In the genomic region with DNA sequence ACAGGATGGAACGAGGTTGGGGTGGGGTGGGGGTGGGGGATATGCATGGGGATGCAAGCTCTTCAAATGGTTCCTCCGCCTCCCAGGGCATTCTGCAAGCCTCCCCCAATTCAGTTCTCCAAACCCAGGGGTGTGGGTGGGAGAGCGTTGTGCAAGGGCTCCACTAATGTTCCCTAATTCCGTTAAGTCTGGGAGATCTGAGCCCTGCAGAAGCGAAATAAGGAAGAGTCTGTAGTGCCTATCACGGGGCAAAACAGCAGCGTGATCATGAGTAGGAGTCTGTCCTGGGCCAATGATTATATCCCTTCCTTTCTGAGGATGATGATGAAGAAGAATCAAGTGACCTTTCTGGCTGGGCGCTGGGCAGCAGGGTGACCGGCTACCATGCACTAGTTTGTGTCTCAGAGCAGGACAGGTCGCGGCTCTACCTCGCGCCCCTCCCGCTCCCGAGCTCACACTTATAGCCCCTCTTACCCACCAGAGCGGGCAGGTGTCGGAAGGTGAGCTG, we compare ENCODE assay signal across 8 mouse cellular contexts. TPM values are rescaled to one million over a fixed set of nuclear protein-coding genes. Genes with fewer than 3 reads are reported as not detected.
A peak's percentile ranks its signal among the peaks of the same experiment; 100 is the strongest.
DNase-seq lines count a peak whose midpoint lies in the region; ATAC-seq and TF ChIP-seq lines count a peak whose summit lies in the region.

No protein-coding gene starts in this region.

- no peak for TF ChIP-seq CTCF in forebrain, postnatal 0 days (IDR thresholded peaks at IDR 0.05; ENCODE audit: low read depth)
- TF ChIP-seq CTCF in intestine, postnatal 0 days (IDR thresholded peaks at IDR 0.05; ENCODE audit: low read depth), result no peak

- peak overlapping the region; percentile 98 for H3K4me2 ChIP-seq in forebrain, postnatal 0 days (ENCODE audit: low read depth)
- peak overlapping the region; percentile 99 for H3K4me2 ChIP-seq in intestine, postnatal 0 days (replicated peaks; ENCODE audit: low read depth)

- H3K9me3 ChIP-seq in forebrain, postnatal 0 days (ENCODE audit: low read length), result no peaks in the 10 kb centered on the region
- no peaks in the 10 kb centered on the region for H3K9me3 ChIP-seq in intestine, postnatal 0 days (ENCODE audit: control insufficient read depth)

- ATAC-seq in activated CD4-positive, CD25-positive, alpha-beta regulatory T cell, adult 4 months, result peak; percentile 15
- ATAC-seq in forebrain, postnatal 0 days, result peak; percentile 19
- ATAC-seq in intestine, postnatal 0 days, result peak; percentile 37
- peak; percentile 74 for ATAC-seq in megakaryocyte, adult 5-6 weeks (ENCODE audit: poor library complexity, severe bottlenecking)

- H3K4me1 ChIP-seq in forebrain, postnatal 0 days (ENCODE audit: insufficient read depth), result 0 out of 2 replicates have a peak, but pooled peaks cover 3% of the 10 kb centered on the region
- no peaks in the 10 kb centered on the region for H3K4me1 ChIP-seq in intestine, postnatal 0 days (replicated peaks; ENCODE audit: control insufficient read depth, insufficient read depth, low read length)

- peak overlapping the region; percentile 63 for H3K4me3 ChIP-seq in forebrain, postnatal 0 days (ENCODE audit: low read depth, low read length)
- H3K4me3 ChIP-seq in intestine, postnatal 0 days (ENCODE audit: low read depth, low read length), result peak overlapping the region; percentile 80

- H3K27me3 ChIP-seq in forebrain, postnatal 0 days (ENCODE audit: insufficient read depth, low read length), result no peaks in the 10 kb centered on the region
- no peaks in the 10 kb centered on the region for H3K27me3 ChIP-seq in intestine, postnatal 0 days (replicated peaks; ENCODE audit: control insufficient read depth, insufficient read depth, low read length)

- H3K27ac ChIP-seq in forebrain, postnatal 0 days (ENCODE audit: low read depth, low read length), result peak overlapping the region; percentile 35
- H3K27ac ChIP-seq in intestine, postnatal 0 days (ENCODE audit: low read depth, low read length), result peak overlapping the region; percentile 80

- under 1% methylated on average over 17 of the region's 17 CpGs for WGBS in forebrain, postnatal 0 days
- under 1% methylated on average over 17 of the region's 17 CpGs for WGBS in intestine, postnatal 0 days

- H3K9ac ChIP-seq in forebrain, postnatal 0 days, result peak overlapping the region; percentile 52
- H3K9ac ChIP-seq in intestine, postnatal 0 days (ENCODE audit: low read depth, low read length), result peak overlapping the region; percentile 57

- no peaks in the 10 kb centered on the region for H3K36me3 ChIP-seq in forebrain, postnatal 0 days (ENCODE audit: insufficient read depth)
- H3K36me3 ChIP-seq in intestine, postnatal 0 days (ENCODE audit: control insufficient read depth, insufficient read depth), result no peaks in the 10 kb centered on the region

- DNase-seq in kidney, postnatal 10 days, result peak; percentile 14
- no peak for DNase-seq in kidney, postnatal 14 days
- no peak for DNase-seq in forebrain, postnatal 0 days
- DNase-seq in embryo, embryonic 10.5 days (ENCODE audit: low spot score), result no peak
- no peak for DNase-seq in gastrocnemius, postnatal 36 days

- intact Hi-C loops in gastrocnemius, postnatal 36 days (cut with DNase I), result no loop called here

RNA-seq across cellular contexts. Expression of gene Gas2l3, which starts 0.6 kb away (rescaled TPM):
- polyA plus RNA-seq in activated CD4-positive, CD25-positive, alpha-beta regulatory T cell, adult 4 months (2017; shearing (Covaris generic)), result 1 to 10 TPM; 3.0 to 4.0 TPM
- total RNA-seq in forebrain, postnatal 0 days (2014; rRNA removed), result 3.8 and 6.2 TPM in 2 replicates
- 2.2 and 3.0 TPM in 2 replicates for polyA plus RNA-seq in forebrain, postnatal 0 days (2015; fragmentation: Nextera tagmentation; extraction: Ambion mirVana)
- polyA plus RNA-seq in intestine, postnatal 0 days (2015; fragmentation: Nextera tagmentation; extraction: Ambion mirVana), result 5.5 and 5.6 TPM in 2 replicates
- 24.4 and 26.2 TPM in 2 replicates for total RNA-seq in megakaryocyte, adult 5-6 weeks (2015)
- 31.9 and 41.4 TPM in 2 replicates for total RNA-seq in megakaryocyte, adult 5-6 weeks (2017)
- 1 to 10 TPM; 2.4 to 2.8 TPM for total RNA-seq in gastrocnemius, postnatal 36 days (2021)

Comparison
In these comparisons a context has a peak if more than half of its experiments do, and no peak if none do; other contexts are left out.
1. ATAC-seq: peak in every context shown above with its lines; median percentile 74 in megakaryocyte, adult 5-6 weeks; 37 in intestine, postnatal 0 days; 19 in forebrain, postnatal 0 days; 15 in activated CD4-positive, CD25-positive, alpha-beta regulatory T cell, adult 4 months.